Mouse (Mus musculus): ENCODE results near the gene Mettl2.
"Not testable (repeated sequence)": the region's sequence is repeated elsewhere in the genome, so short reads cannot be mapped to it uniquely, and the experiment has no call there.

Gene Mettl2

GRCm38 (mm10) chr11:105125735-105126519 lies at the start of gene Mettl2:
Gene Mettl2, plus strand, starts transcription at chr11:105126425.
- DNase-seq (ENCODE audit: inconsistent ontology term) = peak; percentile 85

GRCm38 (mm10) chr11:105112448-105112847 lies 13.8 kb upstream of the Mettl2 start:
- DNase-seq (ENCODE audit: inconsistent ontology term) = not testable (repeated sequence)

GRCm38 (mm10) chr11:105117814-105118213 lies 8.4 kb upstream of the Mettl2 start:
- DNase-seq (ENCODE audit: inconsistent ontology term) = no peak

GRCm38 (mm10) chr11:105120551-105121061 lies 5.6 kb upstream of the Mettl2 start:
- peak; percentile 45 for DNase-seq (ENCODE audit: inconsistent ontology term)

GRCm38 (mm10) chr11:105121792-105122191 lies 4.4 kb upstream of the Mettl2 start:
- not testable (repeated sequence) for DNase-seq (ENCODE audit: inconsistent ontology term)

GRCm38 (mm10) chr11:105123986-105124385 lies 2.2 kb upstream of the Mettl2 start:
- peak; percentile 61 for DNase-seq (ENCODE audit: inconsistent ontology term)

GRCm38 (mm10) chr11:105126520-105127029 lies 350 bp downstream of the Mettl2 start:
- no peak for DNase-seq (ENCODE audit: inconsistent ontology term)

GRCm38 (mm10) chr11:105135692-105136091 lies 9.5 kb downstream of the Mettl2 start:
- no peak for DNase-seq (ENCODE audit: inconsistent ontology term)

- DNase-seq (ENCODE audit: inconsistent ontology term) = not testable (repeated sequence)
Observed at GRCm38 (mm10) chr11:105137255-105137654, 11.0 kb downstream of the Mettl2 start.

GRCm38 (mm10) chr11:105140512-105140911 lies 14.3 kb downstream of the Mettl2 start:
- not testable (repeated sequence) for DNase-seq (ENCODE audit: inconsistent ontology term)

- no peak for DNase-seq (ENCODE audit: inconsistent ontology term)
Observed at GRCm38 (mm10) chr11:105141115-105141514, 14.9 kb downstream of the Mettl2 start.

GRCm38 (mm10) chr11:105143564-105143963 lies 17.3 kb downstream of the Mettl2 start:
- DNase-seq (ENCODE audit: inconsistent ontology term) = no peak

GRCm38 (mm10) chr11:105144084-105144483 lies 17.9 kb downstream of the Mettl2 start:
- no peak for DNase-seq (ENCODE audit: inconsistent ontology term)

- DNase-seq (ENCODE audit: inconsistent ontology term) = no peak
Observed at GRCm38 (mm10) chr11:105144508-105145210, 18.4 kb downstream of the Mettl2 start.

- DNase-seq (ENCODE audit: inconsistent ontology term) = no peak
Observed at GRCm38 (mm10) chr11:105145211-105145610, 19.0 kb downstream of the Mettl2 start.

GRCm38 (mm10) chr11:105146593-105146992 lies 20.4 kb downstream of the Mettl2 start, which contains the start of gene Gm10842:
Gene Gm10842, plus strand, starts transcription at chr11:105146893.
- DNase-seq (ENCODE audit: inconsistent ontology term) = no peak

GRCm38 (mm10) chr11:105149353-105149752 lies 23.1 kb downstream of the Mettl2 start:
- DNase-seq (ENCODE audit: inconsistent ontology term) = no peak

- no peak for DNase-seq (ENCODE audit: inconsistent ontology term)
Observed at GRCm38 (mm10) chr11:105149766-105150165, 23.5 kb downstream of the Mettl2 start.

- DNase-seq (ENCODE audit: inconsistent ontology term) = no peak
Observed at GRCm38 (mm10) chr11:105150691-105151090, 24.5 kb downstream of the Mettl2 start.

GRCm38 (mm10) chr11:105151226-105152016 lies 25.2 kb downstream of the Mettl2 start:
- DNase-seq (ENCODE audit: inconsistent ontology term) = no peak

- DNase-seq (ENCODE audit: inconsistent ontology term) = no peak
Observed at GRCm38 (mm10) chr11:105152017-105152300, 25.7 kb downstream of the Mettl2 start.
